Mouse (Mus musculus) layer of hippocampus, adult 2 months (tissue): ENCODE measurements at regions not wholly inside any gene's neighbourhood (a gene's known extent, or its start where the extent isn't known, plus 50 kb on each side); places are given as distances from the start of the nearest gene placed in this dataset.

Experiments
- DNase-seq, 2 experiments: peaks; one replicate each; pipeline ENCODE4 v3.0.0; 2022; ENCODE audit warnings: low spot score in 2 of 2
- H3K27ac ChIP-seq: fragments of 200-600 bp; 2 replicates; pipeline ENCODE4 v1.8.1; 2022
- H3K4me3 ChIP-seq: fragments of 200-600 bp; 2 replicates; pipeline ENCODE4 v1.8.1; 2022; ENCODE audit warnings: mild to moderate bottlenecking
- CTCF ChIP-seq: fragments of 200-600 bp; conservative IDR thresholded peaks from 2 replicates; pipeline ENCODE4 v1.8.1; 2022; ENCODE audit warnings: antibody characterized with exemption, mild to moderate bottlenecking, moderate library complexity

GRCm38 (mm10) chr3:42878972-42879371 lies 1136.6 kb downstream of the D3Ertd751e start:
- no peak overlapping the region for H3K4me3 ChIP-seq
- no peak for DNase-seq
- no peak overlapping the region for H3K27ac ChIP-seq
- TF ChIP-seq CTCF = no peak

- H3K4me3 ChIP-seq = no peak overlapping the region
- H3K27ac ChIP-seq = no peak overlapping the region
- TF ChIP-seq CTCF = no peak
- no peak for DNase-seq
Observed at GRCm38 (mm10) chr3:42884481-42884880, 1142.1 kb downstream of the D3Ertd751e start.

GRCm38 (mm10) chr3:42892016-42892699 lies 1149.7 kb downstream of the D3Ertd751e start:
- TF ChIP-seq CTCF = no peak
- Histone ChIP-seq H3K27ac (no peak overlapping the region), H3K4me3 (no peak overlapping the region)
- no peak for DNase-seq

- no peak for DNase-seq
Observed at GRCm38 (mm10) chr3:42895787-42896186, 1153.4 kb downstream of the D3Ertd751e start.

GRCm38 (mm10) chr3:42897936-42898335 lies 1155.5 kb downstream of the D3Ertd751e start:
- no peak overlapping the region for H3K4me3 ChIP-seq
- no peak for DNase-seq
- no peak overlapping the region for H3K27ac ChIP-seq
- no peak for TF ChIP-seq CTCF

More at GRCm38 (mm10) chr3:42895787-42896186, 1153.4 kb downstream of the D3Ertd751e start:
- no peak for TF ChIP-seq CTCF
- Histone ChIP-seq H3K4me3 (no peak overlapping the region), H3K27ac (no peak overlapping the region)

GRCm38 (mm10) chr3:42898934-42899333 lies 1156.5 kb downstream of the D3Ertd751e start:
- no peak for DNase-seq
- Histone ChIP-seq H3K4me3 (no peak overlapping the region), H3K27ac (no peak overlapping the region)
- no peak for TF ChIP-seq CTCF

GRCm38 (mm10) chr3:42900984-42901383 lies 1158.6 kb downstream of the D3Ertd751e start:
- no peak for TF ChIP-seq CTCF
- H3K4me3 ChIP-seq = no peak overlapping the region
- DNase-seq = no peak
- H3K27ac ChIP-seq = no peak overlapping the region

GRCm38 (mm10) chr3:42906246-42906645 lies 1163.8 kb downstream of the D3Ertd751e start:
- no peak for TF ChIP-seq CTCF
- H3K27ac ChIP-seq = no peak overlapping the region
- no peak for DNase-seq
- no peak overlapping the region for H3K4me3 ChIP-seq

- no peak for DNase-seq
- TF ChIP-seq CTCF = no peak
Observed at GRCm38 (mm10) chr3:42908404-42908803, 1166.0 kb downstream of the D3Ertd751e start.

GRCm38 (mm10) chr3:42915146-42915545 lies 1172.7 kb downstream of the D3Ertd751e start:
- no peak for TF ChIP-seq CTCF
- no peak for DNase-seq
- H3K27ac ChIP-seq = no peak overlapping the region
- no peak overlapping the region for H3K4me3 ChIP-seq

More at GRCm38 (mm10) chr3:42908404-42908803, 1166.0 kb downstream of the D3Ertd751e start:
- H3K27ac ChIP-seq = no peak overlapping the region
- no peak overlapping the region for H3K4me3 ChIP-seq

GRCm38 (mm10) chr3:42935418-42935817 lies 1193.0 kb downstream of the D3Ertd751e start:
- no peak for DNase-seq
- Histone ChIP-seq H3K27ac (no peak overlapping the region), H3K4me3 (no peak overlapping the region)
- TF ChIP-seq CTCF = no peak

GRCm38 (mm10) chr3:42977066-42977465 lies 1234.7 kb downstream of the D3Ertd751e start:
- no peak for TF ChIP-seq CTCF
- Histone ChIP-seq H3K4me3 (no peak overlapping the region), H3K27ac (no peak overlapping the region)
- DNase-seq = no peak
